Mouse (Mus musculus): ENCODE results near the gene Gm28308. TPM values are rescaled to one million over a fixed set of nuclear protein-coding genes. Genes with fewer than 3 reads are reported as not detected.

Gm28308 gene
- polyA plus RNA-seq, 1 experiment: not detected

DNA sequence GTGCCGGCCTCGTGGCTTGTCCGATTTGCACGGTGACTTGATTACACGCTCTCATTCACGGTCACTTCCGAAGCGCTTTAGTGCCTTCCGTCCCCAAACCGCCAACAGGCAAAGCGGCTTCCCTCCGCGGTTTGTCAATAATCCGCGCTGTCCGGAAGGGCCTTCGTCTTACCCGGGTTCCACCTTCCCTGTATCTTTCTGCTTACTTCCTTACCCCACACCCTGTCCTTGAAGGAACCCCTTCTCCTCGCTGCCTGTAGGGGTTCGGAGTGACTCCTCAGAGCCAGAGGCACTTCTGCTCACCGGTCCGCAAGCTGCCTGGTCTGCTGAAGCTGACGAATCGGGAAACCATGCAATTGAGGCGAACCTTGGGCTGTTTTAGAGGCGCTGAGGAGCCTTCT, 33.3 kb upstream of the Gm28308 start:
- Histone ChIP-seq H3K36me3 (ENCODE audit: control insufficient read depth, insufficient read depth, low read length) (no peaks in the 10 kb centered on the region), H3K4me3 (ENCODE audit: extremely low read depth, insufficient read depth, insufficient read length) (no peak overlapping the region), H3K27ac (ENCODE audit: insufficient read depth, low read length) (no peak overlapping the region), H3K4me1 (ENCODE audit: control insufficient read depth, insufficient read depth, insufficient read length) (peaks cover 15% of the 10 kb centered on the region), H3K27me3 (ENCODE audit: control insufficient read depth, insufficient read depth, low read length) (peaks cover 69% of the 10 kb centered on the region)
- no peak for DNase-seq (ENCODE audit: low read depth in 1 of 2, low spot score in 2 of 2)
- 1% methylated on average over 26 of the region's 26 CpGs for whole genome bisulfite sequencing
- TF ChIP-seq POLR2A (IDR thresholded peaks at IDR 0.05; ENCODE audit: low read depth, low read length) (no peak), CTCF (IDR thresholded peaks at IDR 0.05; ENCODE audit: extremely low read depth, insufficient read depth, insufficient read length, insufficient replicate concordance) (no peak)

DNA sequence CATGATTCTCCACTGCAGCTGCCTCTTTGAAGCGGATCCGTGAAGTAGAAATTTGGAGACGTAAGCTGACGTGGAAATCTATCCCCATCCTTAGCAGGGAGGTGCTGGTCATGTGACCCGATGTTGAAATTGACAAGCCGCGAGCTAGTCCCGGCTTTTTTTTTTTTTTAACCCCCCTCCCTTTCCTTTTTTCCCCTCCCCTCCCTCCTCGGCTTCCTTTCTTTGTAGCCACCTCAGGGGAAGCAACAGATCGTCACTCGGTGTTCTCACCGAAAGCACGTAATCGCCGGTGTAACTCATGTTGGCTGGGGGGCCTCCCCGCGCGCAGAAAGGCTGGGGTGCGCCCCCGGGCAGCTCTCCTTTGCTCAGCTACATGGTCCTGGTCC, 32.6 kb upstream of the Gm28308 start, which contains the start of gene Hoxa11:
Gene Hoxa11, minus strand, starts transcription at position 54 of the 386 bp plus-strand sequence.
- Histone ChIP-seq H3K36me3 (ENCODE audit: control insufficient read depth, insufficient read depth, low read length) (no peaks in the 10 kb centered on the region), H3K27me3 (ENCODE audit: control insufficient read depth, insufficient read depth, low read length) (peaks cover 66% of the 10 kb centered on the region), H3K4me1 (ENCODE audit: control insufficient read depth, insufficient read depth, insufficient read length) (peaks cover 15% of the 10 kb centered on the region), H3K4me3 (ENCODE audit: extremely low read depth, insufficient read depth, insufficient read length) (no peak within 1 kb of the TSS; the same call in 1 of the 2 replicates), H3K27ac (ENCODE audit: insufficient read depth, low read length) (no peak within 1 kb of the TSS)
- DNase-seq (ENCODE audit: low read depth in 1 of 2, low spot score in 2 of 2): no peak
- TF ChIP-seq CTCF (IDR thresholded peaks at IDR 0.05; ENCODE audit: extremely low read depth, insufficient read depth, insufficient read length, insufficient replicate concordance) (no peak), POLR2A (IDR thresholded peaks at IDR 0.05; ENCODE audit: low read depth, low read length) (no peak)
- 4% methylated on average over 20 of the region's 20 CpGs for WGBS

DNA sequence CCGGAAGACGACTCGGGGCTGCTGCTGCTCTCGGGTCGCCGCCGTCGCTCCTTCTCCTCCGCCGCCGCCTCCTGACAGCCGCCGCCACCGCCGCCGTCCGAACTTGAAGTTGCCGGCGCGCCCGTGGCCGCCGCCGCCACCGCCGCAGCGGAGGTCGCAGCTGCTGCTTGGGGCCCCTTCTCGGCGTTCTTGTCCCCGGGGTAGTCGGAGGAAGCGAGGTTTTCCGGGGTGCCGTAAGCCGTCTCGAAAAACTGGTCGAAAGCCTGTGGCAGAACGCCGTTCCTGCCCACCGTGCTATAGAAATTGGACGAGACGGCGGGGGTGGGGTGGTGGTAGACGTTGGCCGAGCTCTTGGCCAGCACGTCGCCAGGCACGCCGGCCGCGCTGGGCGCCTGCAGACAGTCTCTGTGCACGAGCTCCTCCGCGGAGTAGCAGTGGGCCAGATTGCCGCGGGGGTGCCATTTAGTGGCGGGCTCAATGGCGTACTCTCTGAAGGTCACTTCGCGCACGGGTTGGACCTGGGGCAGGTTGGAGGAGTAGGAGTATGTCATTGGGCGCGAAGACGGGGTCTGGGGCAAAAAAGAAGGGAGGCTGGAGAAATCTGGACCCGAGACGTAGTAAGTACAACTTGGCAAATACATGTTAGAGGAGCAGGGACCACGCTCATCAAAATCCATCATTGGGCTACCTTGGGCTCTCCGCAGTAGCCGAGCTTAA, 32.1 kb upstream of the Gm28308 start:
- DNase-seq (ENCODE audit: low read depth in 1 of 2, low spot score in 2 of 2): no peak
- 3% methylated on average over 71 of the region's 71 CpGs for WGBS

DNA sequence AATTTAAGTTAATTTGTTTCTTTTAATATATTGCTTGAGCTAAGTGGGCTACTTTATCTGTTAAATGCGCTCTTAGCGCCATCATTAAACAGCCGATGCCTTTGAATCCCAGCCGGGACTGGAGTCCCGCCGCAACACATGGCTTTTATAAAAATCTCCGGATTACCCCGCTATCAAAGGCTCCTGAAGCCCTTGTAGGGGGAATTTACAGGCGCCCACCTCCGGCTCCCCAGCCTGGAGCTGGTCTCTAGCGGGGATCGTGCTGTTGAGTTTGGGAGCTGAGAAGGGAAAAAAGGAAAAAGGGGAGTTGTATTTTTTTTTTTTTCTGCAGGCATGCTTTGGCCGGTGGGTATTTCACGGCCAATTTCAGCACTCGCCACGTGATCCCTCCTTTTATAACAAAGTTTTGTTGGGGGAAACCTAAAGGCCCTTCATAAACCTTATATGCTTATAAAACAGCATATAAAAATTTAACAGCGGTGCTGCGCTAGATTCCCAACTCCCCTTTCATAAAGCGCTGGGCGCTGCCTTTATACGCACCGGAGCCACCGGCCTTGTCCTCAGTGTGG, 31.4 kb upstream of the Gm28308 start:
- H3K27me3 ChIP-seq (ENCODE audit: control insufficient read depth, insufficient read depth, low read length): peaks cover 72% of the 10 kb centered on the region
- H3K36me3 ChIP-seq (ENCODE audit: control insufficient read depth, insufficient read depth, low read length): no peaks in the 10 kb centered on the region
- 4% methylated on average over 23 of the region's 23 CpGs for WGBS
- no peak for DNase-seq (ENCODE audit: low read depth in 1 of 2, low spot score in 2 of 2)
- H3K27ac ChIP-seq (ENCODE audit: insufficient read depth, low read length): no peak overlapping the region
- TF ChIP-seq POLR2A (IDR thresholded peaks at IDR 0.05; ENCODE audit: low read depth, low read length) (no peak), CTCF (IDR thresholded peaks at IDR 0.05; ENCODE audit: extremely low read depth, insufficient read depth, insufficient read length, insufficient replicate concordance) (no peak)
- peaks cover 15% of the 10 kb centered on the region for H3K4me1 ChIP-seq (ENCODE audit: control insufficient read depth, insufficient read depth, insufficient read length)
- no peak overlapping the region; the same call in 1 of the 2 replicates for H3K4me3 ChIP-seq (ENCODE audit: extremely low read depth, insufficient read depth, insufficient read length)

More for the DNA sequence above, 32.1 kb upstream of the Gm28308 start:
- H3K27ac ChIP-seq (ENCODE audit: insufficient read depth, low read length): no peak overlapping the region
- H3K36me3 ChIP-seq (ENCODE audit: control insufficient read depth, insufficient read depth, low read length): no peaks in the 10 kb centered on the region
- TF ChIP-seq CTCF (IDR thresholded peaks at IDR 0.05; ENCODE audit: extremely low read depth, insufficient read depth, insufficient read length, insufficient replicate concordance) (no peak), POLR2A (IDR thresholded peaks at IDR 0.05; ENCODE audit: low read depth, low read length) (no peak)
- no peak overlapping the region; the same call in 1 of the 2 replicates for H3K4me3 ChIP-seq (ENCODE audit: extremely low read depth, insufficient read depth, insufficient read length)
- peaks cover 67% of the 10 kb centered on the region for H3K27me3 ChIP-seq (ENCODE audit: control insufficient read depth, insufficient read depth, low read length)
- peaks cover 15% of the 10 kb centered on the region for H3K4me1 ChIP-seq (ENCODE audit: control insufficient read depth, insufficient read depth, insufficient read length)

DNA sequence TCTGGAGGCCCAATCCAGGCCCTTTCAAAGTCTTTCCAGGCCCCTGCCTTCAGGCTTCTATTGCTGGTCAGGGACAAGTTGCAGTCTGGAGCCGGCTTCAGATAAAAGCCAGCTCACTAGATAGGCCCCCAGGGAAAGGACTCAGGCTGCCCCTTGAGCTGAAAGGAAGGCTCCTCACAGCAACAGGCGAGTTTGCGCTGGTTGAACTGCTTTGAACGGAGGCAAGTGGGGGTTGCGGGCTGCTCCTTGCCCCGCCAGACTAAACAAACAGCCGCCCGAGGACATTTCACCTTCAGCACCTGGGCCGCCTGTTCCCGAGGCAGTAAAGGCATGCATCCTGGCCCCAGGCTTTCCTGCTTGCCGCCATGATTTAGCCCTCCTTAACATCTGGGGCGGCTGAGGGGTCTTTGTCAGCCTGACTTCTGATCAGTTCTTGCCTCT, 30.6 kb upstream of the Gm28308 start:
- H3K27me3 ChIP-seq (ENCODE audit: control insufficient read depth, insufficient read depth, low read length): peaks cover 67% of the 10 kb centered on the region
- 20% methylated on average over 12 of the region's 12 CpGs for WGBS
- no peak for DNase-seq (ENCODE audit: low read depth in 1 of 2, low spot score in 2 of 2)
- no peak overlapping the region for H3K27ac ChIP-seq (ENCODE audit: insufficient read depth, low read length)
- no peaks in the 10 kb centered on the region for H3K36me3 ChIP-seq (ENCODE audit: control insufficient read depth, insufficient read depth, low read length)
- H3K4me1 ChIP-seq (ENCODE audit: control insufficient read depth, insufficient read depth, insufficient read length): peaks cover 10% of the 10 kb centered on the region
- TF ChIP-seq POLR2A (IDR thresholded peaks at IDR 0.05; ENCODE audit: low read depth, low read length) (no peak), CTCF (IDR thresholded peaks at IDR 0.05; ENCODE audit: extremely low read depth, insufficient read depth, insufficient read length, insufficient replicate concordance) (no peak)
- no peak overlapping the region for H3K4me3 ChIP-seq (ENCODE audit: extremely low read depth, insufficient read depth, insufficient read length)

DNA sequence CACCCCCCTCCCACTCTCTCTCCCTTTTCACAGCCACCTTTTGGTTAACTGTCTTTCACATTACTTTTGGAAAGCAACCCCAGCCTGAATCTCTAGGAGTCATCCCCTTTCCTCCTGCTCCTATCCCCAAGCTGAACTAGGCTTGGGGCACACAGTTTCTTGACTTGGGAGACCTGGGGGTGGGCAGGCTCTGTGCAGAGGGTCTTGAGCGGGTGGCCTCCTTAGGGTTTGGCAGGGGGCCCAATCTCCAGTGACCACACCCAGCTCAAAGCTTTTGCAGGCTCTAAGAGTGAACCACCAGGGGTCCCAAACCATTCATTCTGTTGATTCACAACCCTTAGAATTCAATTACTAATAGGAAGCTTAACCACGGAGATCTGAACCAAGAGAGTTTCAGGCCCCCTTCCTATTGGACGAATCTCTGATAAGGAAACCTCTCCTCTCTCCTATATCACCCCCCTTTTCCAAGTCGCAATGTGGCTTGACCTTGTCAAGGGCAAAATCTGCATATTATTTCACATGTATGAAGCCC, 29.7 kb upstream of the Gm28308 start:
- WGBS: 39% methylated on average over 4 of the region's 4 CpGs

More for the DNA sequence above, 29.7 kb upstream of the Gm28308 start:
- H3K27me3 ChIP-seq (ENCODE audit: control insufficient read depth, insufficient read depth, low read length): peaks cover 62% of the 10 kb centered on the region
- TF ChIP-seq POLR2A (IDR thresholded peaks at IDR 0.05; ENCODE audit: low read depth, low read length) (no peak), CTCF (IDR thresholded peaks at IDR 0.05; ENCODE audit: extremely low read depth, insufficient read depth, insufficient read length, insufficient replicate concordance) (no peak)
- H3K4me1 ChIP-seq (ENCODE audit: control insufficient read depth, insufficient read depth, insufficient read length): peaks cover 10% of the 10 kb centered on the region
- DNase-seq (ENCODE audit: low read depth in 1 of 2, low spot score in 2 of 2): no peak
- no peak overlapping the region for H3K4me3 ChIP-seq (ENCODE audit: extremely low read depth, insufficient read depth, insufficient read length)
- H3K27ac ChIP-seq (ENCODE audit: insufficient read depth, low read length): no peak overlapping the region
- no peaks in the 10 kb centered on the region for H3K36me3 ChIP-seq (ENCODE audit: control insufficient read depth, insufficient read depth, low read length)
